20 mouse cellular contexts compared by ENCODE assay signal in genomic region chr9:109898027-109898426, GRCm38 (mm10). TPM values are rescaled to one million over a fixed set of nuclear protein-coding genes. Genes with fewer than 3 reads are reported as not detected.
DNase-seq lines count a peak whose midpoint lies in the region; ATAC-seq and TF ChIP-seq lines count a peak whose summit lies in the region.
"Had no signal": no experiment of that assay in that cellular context is flagged by ENCODE, and none has a peak within 500 bp of the region (broad histone marks: within the 10 kb centered on the region; RNA-seq: fewer than 3 reads in every experiment).

No protein-coding gene starts in this region.

- no peak for DNase-seq in heart, postnatal 0 days (ENCODE audit: low spot score)
- peak; percentile 77 for DNase-seq in skeletal muscle tissue, adult 2 months (ENCODE audit: low read depth, low spot score)
- DNase-seq in right cerebral cortex, postnatal 36 days (ENCODE audit: low spot score in 2 of 2): no peak
- no peak for DNase-seq in liver, postnatal 0 days
- no peak for DNase-seq in layer of hippocampus, adult 18-20 months (ENCODE audit: low spot score in 2 of 2)
- DNase-seq: adrenal gland, adult 8-10 months; cerebellum, adult 8-10 months; kidney, adult 11 months; thymus, adult 18-20 months had no signal

- H3K4me2 ChIP-seq in intestine, embryonic 15.5 days (replicated peaks): no peak overlapping the region
- H3K4me2 ChIP-seq in intestine, embryonic 16.5 days (ENCODE audit: low read depth, low read length): no peak overlapping the region
- H3K4me2 ChIP-seq in heart, postnatal 0 days (ENCODE audit: low read depth, low read length): no peak overlapping the region
- no peak overlapping the region for H3K4me2 ChIP-seq in liver, postnatal 0 days (ENCODE audit: low read depth, low read length)
- H3K4me2 ChIP-seq: forebrain, embryonic 15.5 days; limb, embryonic 12.5 days; midbrain, embryonic 11.5 days had no signal

- peaks cover 1% of the 10 kb centered on the region; the same call in 1 of the 2 replicates for H3K36me3 ChIP-seq in intestine, embryonic 15.5 days
- peaks cover 6% of the 10 kb centered on the region; the same call in 1 of the 2 replicates for H3K36me3 ChIP-seq in intestine, embryonic 16.5 days (ENCODE audit: control insufficient read depth, insufficient read depth, low read length)
- peaks cover 13% of the 10 kb centered on the region; the same call in 1 of the 2 replicates for H3K36me3 ChIP-seq in heart, postnatal 0 days (replicated peaks; ENCODE audit: control insufficient read depth, insufficient read depth, low read length)
- H3K36me3 ChIP-seq in liver, postnatal 0 days (replicated peaks; ENCODE audit: insufficient read depth, low read length): peaks cover 9% of the 10 kb centered on the region

- no peak for ATAC-seq in intestine, embryonic 15.5 days
- no peak for ATAC-seq in intestine, embryonic 16.5 days
- ATAC-seq in heart, postnatal 0 days (ENCODE audit: insufficient read depth, low read depth): 0 out of 2 replicates have a peak, but pooled peaks have one; percentile 27
- ATAC-seq in liver, postnatal 0 days: no peak
- ATAC-seq: forebrain, embryonic 15.5 days had no signal

- peak overlapping the region; percentile 24; the same call in 1 of the 2 replicates for H3K27ac ChIP-seq in intestine, embryonic 15.5 days
- H3K27ac ChIP-seq in intestine, embryonic 16.5 days (ENCODE audit: low read length): no peak overlapping the region
- peak overlapping the region; percentile 2; the same call in 1 of the 2 replicates for H3K27ac ChIP-seq in bone marrow macrophage, adult 2 months (ENCODE audit: insufficient read depth, low read depth, low read length)
- peak overlapping the region; percentile 8; the same call in 1 of the 2 replicates for H3K27ac ChIP-seq in heart, postnatal 0 days (ENCODE audit: low read depth)
- H3K27ac ChIP-seq in liver, postnatal 0 days (ENCODE audit: low read depth): no peak overlapping the region
- H3K27ac ChIP-seq: forebrain, embryonic 15.5 days; layer of hippocampus, adult 2 months; left cerebral cortex, adult 2 months; limb, embryonic 12.5 days; liver, embryonic 14.5 days had no signal

- 0 out of 2 replicates have a peak, but pooled peaks cover 7% of the 10 kb centered on the region for H3K4me1 ChIP-seq in intestine, embryonic 15.5 days (replicated peaks)
- peaks cover 22% of the 10 kb centered on the region for H3K4me1 ChIP-seq in intestine, embryonic 16.5 days (ENCODE audit: control insufficient read depth, insufficient read depth, low read length)
- H3K4me1 ChIP-seq in bone marrow macrophage, adult 2 months (ENCODE audit: control insufficient read depth, insufficient read depth, low read length): peaks cover 16% of the 10 kb centered on the region
- peaks cover 17% of the 10 kb centered on the region for H3K4me1 ChIP-seq in heart, postnatal 0 days (ENCODE audit: control insufficient read depth, insufficient read depth)
- peaks cover 6% of the 10 kb centered on the region for H3K4me1 ChIP-seq in liver, postnatal 0 days (ENCODE audit: insufficient read depth)

- WGBS in intestine, embryonic 15.5 days: 30% methylated on average over 2 of the region's 2 CpGs
- WGBS in intestine, embryonic 16.5 days: 37% methylated on average over 2 of the region's 2 CpGs
- WGBS in heart, postnatal 0 days: 25% methylated on average over 2 of the region's 2 CpGs
- 39% methylated on average over 2 of the region's 2 CpGs for WGBS in liver, postnatal 0 days (ENCODE audit: insufficient replicate concordance)

- no peaks in the 10 kb centered on the region for H3K27me3 ChIP-seq in intestine, embryonic 15.5 days (replicated peaks)
- H3K27me3 ChIP-seq in intestine, embryonic 16.5 days (replicated peaks; ENCODE audit: control insufficient read depth, insufficient read depth, low read length): no peaks in the 10 kb centered on the region
- H3K27me3 ChIP-seq in heart, postnatal 0 days (ENCODE audit: control insufficient read depth, insufficient read depth, low read length): no peaks in the 10 kb centered on the region
- no peaks in the 10 kb centered on the region for H3K27me3 ChIP-seq in liver, postnatal 0 days (ENCODE audit: insufficient read depth, low read length)
- H3K27me3 ChIP-seq: forebrain, embryonic 15.5 days; limb, embryonic 12.5 days had no signal

- TF ChIP-seq CTCF in bone marrow macrophage, adult 2 months (IDR thresholded peaks at IDR 0.05; ENCODE audit: low read depth, low read length): no peak
- no peak for TF ChIP-seq CTCF in heart, postnatal 0 days (IDR thresholded peaks at IDR 0.05; ENCODE audit: low read depth)
- TF ChIP-seq CTCF in liver, postnatal 0 days (IDR thresholded peaks at IDR 0.05; ENCODE audit: low read depth): no peak

- no peak overlapping the region for H3K9ac ChIP-seq in intestine, embryonic 15.5 days
- H3K9ac ChIP-seq in intestine, embryonic 16.5 days (ENCODE audit: low read depth, low read length): no peak overlapping the region
- H3K9ac ChIP-seq in heart, postnatal 0 days (replicated peaks; ENCODE audit: low read depth, low read length): no peak overlapping the region
- no peak overlapping the region for H3K9ac ChIP-seq in liver, postnatal 0 days (replicated peaks)
- H3K9ac ChIP-seq: forebrain, embryonic 15.5 days; limb, embryonic 12.5 days; liver, embryonic 14.5 days had no signal

- no peaks in the 10 kb centered on the region for H3K9me3 ChIP-seq in intestine, embryonic 15.5 days
- no peaks in the 10 kb centered on the region for H3K9me3 ChIP-seq in intestine, embryonic 16.5 days (ENCODE audit: control insufficient read depth, low read length)
- no peaks in the 10 kb centered on the region for H3K9me3 ChIP-seq in heart, postnatal 0 days (replicated peaks; ENCODE audit: control insufficient read depth, low read length)
- H3K9me3 ChIP-seq in liver, postnatal 0 days (ENCODE audit: low read length): no peaks in the 10 kb centered on the region
- H3K9me3 ChIP-seq: forebrain, embryonic 15.5 days; limb, embryonic 12.5 days had no signal

- TF ChIP-seq POLR2A in bone marrow macrophage, adult 2 months (IDR thresholded peaks at IDR 0.05; ENCODE audit: borderline replicate concordance, low read depth, low read length): no peak

- H3K4me3 ChIP-seq in intestine, embryonic 15.5 days (replicated peaks): no peak overlapping the region
- H3K4me3 ChIP-seq in intestine, embryonic 16.5 days (ENCODE audit: low read length): no peak overlapping the region
- H3K4me3 ChIP-seq in bone marrow macrophage, adult 2 months (ENCODE audit: insufficient read depth, low read length): no peak overlapping the region
- no peak overlapping the region for H3K4me3 ChIP-seq in heart, postnatal 0 days (ENCODE audit: low read depth, low read length)
- no peak overlapping the region for H3K4me3 ChIP-seq in liver, postnatal 0 days (ENCODE audit: low read depth, low read length)
- H3K4me3 ChIP-seq: forebrain, embryonic 15.5 days; layer of hippocampus, adult 2 months; left cerebral cortex, adult 2 months; limb, embryonic 12.5 days had no signal

- peak; percentile 64; the same call in 1 of the 2 replicates for TF ChIP-seq EP300 in heart, postnatal 0 days (IDR thresholded peaks at IDR 0.05; ENCODE audit: low read depth)
- no peak for TF ChIP-seq EP300 in liver, postnatal 0 days (IDR thresholded peaks at IDR 0.05; ENCODE audit: low read depth)

RNA-seq across cellular contexts. Expression of gene Cdc25a, which starts 22.6 kb away (rescaled TPM):
- 32.1 and 32.5 TPM in 2 replicates for polyA plus RNA-seq in intestine, embryonic 15.5 days (2015; fragmentation: Nextera tagmentation; extraction: Ambion mirVana)
- 31.2 and 31.3 TPM in 2 replicates for polyA plus RNA-seq in intestine, embryonic 16.5 days (2015; fragmentation: Nextera tagmentation; extraction: Ambion mirVana)
- polyA plus RNA-seq in bone marrow macrophage, adult 2 months (2012; ENCODE audit: insufficient read depth, insufficient read length, missing spikeins): 8.0 and 8.9 TPM in 2 replicates
- total RNA-seq in heart, postnatal 0 days (2014; rRNA removed; ENCODE audit: low replicate concordance): 7.7 and 14.3 TPM in 2 replicates
- 7.0 TPM in 2 replicates for polyA plus RNA-seq in heart, postnatal 0 days (2015; fragmentation: Nextera tagmentation; extraction: Ambion mirVana)
- polyA plus RNA-seq in liver, postnatal 0 days (2015; fragmentation: Nextera tagmentation; extraction: Ambion mirVana): 7.5 and 7.8 TPM in 2 replicates
- 1 to 10 TPM; 4.6 to 4.9 TPM for total RNA-seq in layer of hippocampus, adult 18-20 months (2021)

RNA-seq across cellular contexts. Expression of gene Map4, which starts 33.2 kb away (rescaled TPM):
- 53.0 and 54.4 TPM in 2 replicates for polyA plus RNA-seq in intestine, embryonic 15.5 days (2015; fragmentation: Nextera tagmentation; extraction: Ambion mirVana)
- polyA plus RNA-seq in intestine, embryonic 16.5 days (2015; fragmentation: Nextera tagmentation; extraction: Ambion mirVana): 52.8 and 57.2 TPM in 2 replicates
- polyA plus RNA-seq in bone marrow macrophage, adult 2 months (2012; ENCODE audit: insufficient read depth, insufficient read length, missing spikeins): 60.7 and 66.0 TPM in 2 replicates
- 145 and 172 TPM in 2 replicates for total RNA-seq in heart, postnatal 0 days (2014; rRNA removed; ENCODE audit: low replicate concordance)
- 50.6 and 54.2 TPM in 2 replicates for polyA plus RNA-seq in heart, postnatal 0 days (2015; fragmentation: Nextera tagmentation; extraction: Ambion mirVana)
- polyA plus RNA-seq in liver, postnatal 0 days (2015; fragmentation: Nextera tagmentation; extraction: Ambion mirVana): 6.3 and 7.7 TPM in 2 replicates
- total RNA-seq in layer of hippocampus, adult 18-20 months (2021): 100 to 1,000 TPM; 558 to 622 TPM

RNA-seq across cellular contexts. Expression of gene Camp, which starts 48.6 kb away (rescaled TPM):
- 2.9 and 5.3 TPM in 2 replicates for polyA plus RNA-seq in intestine, embryonic 15.5 days (2015; fragmentation: Nextera tagmentation; extraction: Ambion mirVana)
- polyA plus RNA-seq in intestine, embryonic 16.5 days (2015; fragmentation: Nextera tagmentation; extraction: Ambion mirVana): 1.9 and 3.5 TPM in 2 replicates
- not detected in 2 replicates for polyA plus RNA-seq in bone marrow macrophage, adult 2 months (2012; ENCODE audit: insufficient read depth, insufficient read length, missing spikeins)
- 8.4 TPM in 1 of 2 replicates, not detected in the other for total RNA-seq in heart, postnatal 0 days (2014; rRNA removed; ENCODE audit: low replicate concordance)
- polyA plus RNA-seq in heart, postnatal 0 days (2015; fragmentation: Nextera tagmentation; extraction: Ambion mirVana): 0.89 and 1.2 TPM in 2 replicates
- polyA plus RNA-seq in liver, postnatal 0 days (2015; fragmentation: Nextera tagmentation; extraction: Ambion mirVana): 659 and 684 TPM in 2 replicates
- total RNA-seq in layer of hippocampus, adult 18-20 months (2021): not detected
- total RNA-seq: adrenal gland, adult 8-10 months; gastrocnemius, postnatal 36 days; layer of hippocampus, adult 2 months; left cerebral cortex, adult 2 months had no signal
- polyA plus RNA-seq: C2C12 had no signal

Comparison
In these comparisons a context has a peak if more than half of its experiments do, and no peak if none do; other contexts are left out.
1. H3K27ac ChIP-seq: peak in intestine, embryonic 15.5 days (single experiment), bone marrow macrophage, adult 2 months (single experiment) and heart, postnatal 0 days (single experiment); none in intestine, embryonic 16.5 days (single experiment) and liver, postnatal 0 days (single experiment).
2. RNA of gene Camp, which starts 48.6 kb away (polyA plus RNA-seq): 659 to 684 TPM in liver, postnatal 0 days; 1.9 to 3.5 TPM in intestine, embryonic 16.5 days, 2.9 to 5.3 TPM in intestine, embryonic 15.5 days, 0.89 to 1.2 TPM in heart, postnatal 0 days and not detected in bone marrow macrophage, adult 2 months; every median in the first group is over 100 times any median in the second.